Mouse (Mus musculus) layer of hippocampus, postnatal 36 days (tissue): ENCODE measurements around the gene Olfr1446. TPM values are rescaled to one million over a fixed set of nuclear protein-coding genes. Genes with fewer than 3 reads are reported as not detected.

Experiments
- DNase-seq, 2 experiments: peaks; one replicate each; pipeline ENCODE4 v3.0.0; 2022
- total RNA-seq, 2 experiments: library from RNA; stranded (reverse); gene quantifications; 2 replicates each; pipeline ENCODE4 v1.2.3; 2021

Gene Olfr1446
- not detected for total RNA-seq

- DNase-seq = no peak
Observed at GRCm38 (mm10) chr19:12893424-12893823, at the start of gene Olfr1446. Gene Olfr1446 (minus strand): TSS chr19:12893524.

- DNase-seq = no peak
Observed at GRCm38 (mm10) chr19:12930540-12930939, 37.2 kb upstream of the Olfr1446 start, which contains the start of gene Olfr1449. Gene Olfr1449 (plus strand): TSS chr19:12930840.

GRCm38 (mm10) chr19:12924319-12924718 is 31.0 kb upstream of the Olfr1446 start, which contains the start of gene Olfr1448:
Gene Olfr1448 (minus strand): TSS chr19:12924419.
- no peak for DNase-seq

GRCm38 (mm10) chr19:12903643-12904042 is 10.3 kb upstream of the Olfr1446 start, which contains the start of gene Olfr1447:
Gene Olfr1447 (minus strand): TSS chr19:12903743.
- no peak for DNase-seq

- DNase-seq = no peak
Observed at GRCm38 (mm10) chr19:12883555-12883954, 9.8 kb downstream of the Olfr1446 start, which contains the start of gene Olfr1445. Gene Olfr1445 (plus strand): TSS chr19:12883855.

- DNase-seq = no peak
Observed at GRCm38 (mm10) chr19:12856983-12857382, 36.3 kb downstream of the Olfr1446 start, which contains the start of gene Olfr1444. Gene Olfr1444 (plus strand): TSS chr19:12857283.

GRCm38 (mm10) chr19:12846382-12846781 is 46.9 kb downstream of the Olfr1446 start, which contains the start of gene Gm5244:
Gene Gm5244 (plus strand): TSS chr19:12846682.
- no peak for DNase-seq

GRCm38 (mm10) chr19:12838507-12838906 is 54.8 kb downstream of the Olfr1446 start:
- DNase-seq = no peak

Other genes starting within 250 kb of the Olfr1446 start
- not detected for gene Olfr1442, start 223.1 kb downstream of the Olfr1446 start, total RNA-seq
- gene Olfr1443, start 215.4 kb downstream of the Olfr1446 start, total RNA-seq = not detected
- not detected for gene Keg1, start 197.7 kb downstream of the Olfr1446 start, total RNA-seq
- gene Cntf, start 127.9 kb downstream of the Olfr1446 start, total RNA-seq = 1 to 10 TPM; 2.9 to 4.1 TPM
- 10 to 100 TPM; 96.1 to 96.3 TPM for gene Zfp91, start 97.4 kb downstream of the Olfr1446 start, total RNA-seq
- gene Lpxn, start 97.3 kb downstream of the Olfr1446 start, total RNA-seq = 1 to 10 TPM; 1.1 to 2.0 TPM
- gene Gm5244, start 46.8 kb downstream of the Olfr1446 start, total RNA-seq = not detected
- not detected for gene Olfr1444, start 36.2 kb downstream of the Olfr1446 start, total RNA-seq
- not detected for gene Olfr1445, start 9.7 kb downstream of the Olfr1446 start, total RNA-seq
- gene Olfr1447, start 10.2 kb upstream of the Olfr1446 start, total RNA-seq = not detected
- not detected for gene Olfr1448, start 30.9 kb upstream of the Olfr1446 start, total RNA-seq
- gene Olfr1449, start 37.3 kb upstream of the Olfr1446 start, total RNA-seq = not detected
- not detected for gene Olfr1450, start 56.7 kb upstream of the Olfr1446 start, total RNA-seq
- not detected for gene Olfr1451, start 101.5 kb upstream of the Olfr1446 start, total RNA-seq
- gene Olfr1453, start 134.8 kb upstream of the Olfr1446 start, total RNA-seq = not detected
- gene Olfr1454, start 167.1 kb upstream of the Olfr1446 start, total RNA-seq = not detected
- not detected for gene Olfr1457, start 204.4 kb upstream of the Olfr1446 start, total RNA-seq
- gene Olfr1458, start 213.3 kb upstream of the Olfr1446 start, total RNA-seq = not detected